Mouse (Mus musculus) kidney, embryonic 15.5 days (tissue): ENCODE measurements around the gene Rai1. TPM values are rescaled to one million over a fixed set of nuclear protein-coding genes. Genes with fewer than 3 reads are reported as not detected.

Experiments used
- ATAC-seq: fragments of 200-750 bp; cut with Nextera tagmentation; replicated peaks from 2 replicates; pipeline ENCODE4 v1.8.0; 2017; ENCODE audit warnings: moderate TSS enrichment; ENCODE audit not compliant: low FRiP score
- H3K27ac ChIP-seq: fragments of 300-500 bp; sonication (generic); 2 replicates; pipeline ENCODE4 v1.5.1; 2015; ENCODE audit warnings: mild to moderate bottlenecking, inconsistent platforms
- H3K27me3 ChIP-seq: fragments of 300-500 bp; sonication (generic); 2 replicates; pipeline ENCODE4 v1.6.1; 2015; ENCODE audit warnings: inconsistent platforms
- H3K36me3 ChIP-seq: fragments of 300-500 bp; sonication (generic); 2 replicates; pipeline ENCODE4 v1.6.1; 2015; ENCODE audit warnings: inconsistent platforms
- H3K4me1 ChIP-seq: fragments of 300-500 bp; sonication (generic); 2 replicates; pipeline ENCODE4 v1.6.1; 2015; ENCODE audit warnings: inconsistent platforms
- H3K4me2 ChIP-seq: fragments of 300-500 bp; sonication (generic); 2 replicates; pipeline ENCODE4 v1.6.1; 2015; ENCODE audit warnings: moderate library complexity, mild to moderate bottlenecking, inconsistent platforms
- H3K4me3 ChIP-seq: fragments of 300-500 bp; sonication (generic); replicated peaks from 2 replicates; pipeline ENCODE4 v1.5.1; 2015; ENCODE audit warnings: mild to moderate bottlenecking, inconsistent platforms
- H3K9ac ChIP-seq: fragments of 300-500 bp; sonication (generic); 2 replicates; pipeline ENCODE4 v1.6.1; 2015; ENCODE audit warnings: mild to moderate bottlenecking, inconsistent platforms
- H3K9me3 ChIP-seq: fragments of 300-500 bp; sonication (generic); replicated peaks from 2 replicates; pipeline ENCODE4 v1.6.1; 2016; ENCODE audit warnings: inconsistent platforms
- WGBS: fragments of 180-500 bp; shearing (Covaris S2); methylation state at CpG from one replicate; pipeline ENCODE4 v1.1.7; 2015; ENCODE audit warnings: mixed read lengths; 5-methylcytosine and 5-hydroxymethylcytosine counted together
- polyA plus RNA-seq: library from polyadenylated mRNA; unstranded; fragments of >200 nt; fragmentation: Nextera tagmentation; extraction: Ambion mirVana; gene quantifications from 2 replicates; pipeline ENCODE4 v1.2.1, GENCODE M21; 2015

Rai1 gene
- polyA plus RNA-seq, 1 experiment from 2014 or later, result 23.4 TPM

DNA sequence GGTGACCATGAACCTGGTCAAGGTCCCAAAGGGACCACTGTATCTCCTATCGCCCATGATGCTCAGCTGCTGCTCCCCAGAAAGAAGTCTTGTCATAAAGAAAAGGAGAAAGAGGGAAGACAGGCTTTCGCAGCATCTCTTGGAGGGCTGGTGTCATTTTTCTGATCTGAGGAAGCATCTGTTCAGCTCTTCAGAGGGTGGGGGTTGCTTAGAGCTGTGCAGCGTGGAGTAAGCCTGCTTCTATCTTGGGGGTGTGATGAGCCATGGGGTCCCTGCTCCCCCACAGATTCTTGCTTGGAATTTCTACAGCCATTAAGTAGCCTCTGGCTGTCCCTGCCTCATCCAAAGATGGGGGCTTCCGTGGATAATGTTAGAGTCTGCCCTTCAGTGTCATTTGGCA is 53.5 kb downstream of the Rai1 start:
- Histone ChIP-seq H3K4me2 (no peak overlapping the region), H3K4me1 (peaks cover 31% of the 10 kb centered on the region), H3K27me3 (no peaks in the 10 kb centered on the region), H3K9ac (no peak overlapping the region), H3K27ac (no peak overlapping the region), H3K36me3 (peaks cover 31% of the 10 kb centered on the region), H3K9me3 (no peaks in the 10 kb centered on the region), H3K4me3 (no peak overlapping the region)
- ATAC-seq, result no peak
- 71% methylated on average over 4 of the region's 4 CpGs for WGBS

- Histone ChIP-seq H3K4me2 (no peak overlapping the region), H3K9me3 (no peaks in the 10 kb centered on the region), H3K27me3 (no peaks in the 10 kb centered on the region), H3K9ac (no peak overlapping the region), H3K4me3 (no peak overlapping the region), H3K36me3 (peaks cover 25% of the 10 kb centered on the region), H3K27ac (no peak overlapping the region), H3K4me1 (peaks cover 48% of the 10 kb centered on the region)
- 90% methylated on average over 5 of the region's 5 CpGs for WGBS
- ATAC-seq, result no peak
Measured at GRCm38 (mm10) chr11:60159955-60160354, 55.1 kb downstream of the Rai1 start.

GRCm38 (mm10) chr11:60160454-60161114 is 55.8 kb downstream of the Rai1 start:
- no peaks in the 10 kb centered on the region for H3K9me3 ChIP-seq
- H3K27me3 ChIP-seq, result no peaks in the 10 kb centered on the region
- peaks cover 51% of the 10 kb centered on the region for H3K4me1 ChIP-seq
- peaks cover 25% of the 10 kb centered on the region for H3K36me3 ChIP-seq
- no peak overlapping the region for H3K9ac ChIP-seq
- H3K4me3 ChIP-seq, result no peak overlapping the region
- H3K4me2 ChIP-seq, result no peak overlapping the region
- ATAC-seq, result no peak
- no peak overlapping the region for H3K27ac ChIP-seq
- 55% methylated on average over 3 of the region's 3 CpGs for WGBS

- no peak overlapping the region for H3K4me2 ChIP-seq
- peaks cover 58% of the 10 kb centered on the region for H3K4me1 ChIP-seq
- no peaks in the 10 kb centered on the region for H3K9me3 ChIP-seq
- WGBS, result 68% methylated on average over 9 of the region's 9 CpGs
- no peaks in the 10 kb centered on the region for H3K27me3 ChIP-seq
- H3K36me3 ChIP-seq, result peaks cover 25% of the 10 kb centered on the region
- no peak for ATAC-seq
- no peak overlapping the region for H3K27ac ChIP-seq
- H3K4me3 ChIP-seq, result no peak overlapping the region
- H3K9ac ChIP-seq, result no peak overlapping the region
Measured at GRCm38 (mm10) chr11:60161146-60161874, 56.5 kb downstream of the Rai1 start.

- H3K9me3 ChIP-seq, result no peaks in the 10 kb centered on the region
- H3K9ac ChIP-seq, result no peak overlapping the region
- no peak for ATAC-seq
- no peak overlapping the region for H3K27ac ChIP-seq
- peaks cover 19% of the 10 kb centered on the region for H3K36me3 ChIP-seq
- WGBS, result 76% methylated on average over 1 of the region's 1 CpGs
- peaks cover 65% of the 10 kb centered on the region for H3K4me1 ChIP-seq
- H3K4me3 ChIP-seq, result no peak overlapping the region
- H3K4me2 ChIP-seq, result no peak overlapping the region
- no peaks in the 10 kb centered on the region for H3K27me3 ChIP-seq
Measured at GRCm38 (mm10) chr11:60162547-60162946, 57.7 kb downstream of the Rai1 start.

GRCm38 (mm10) chr11:60163362-60163761 is 58.5 kb downstream of the Rai1 start:
- Histone ChIP-seq H3K9ac (no peak overlapping the region), H3K4me3 (no peak overlapping the region), H3K27ac (no peak overlapping the region), H3K4me2 (no peak overlapping the region), H3K27me3 (no peaks in the 10 kb centered on the region), H3K4me1 (peaks cover 73% of the 10 kb centered on the region), H3K36me3 (peaks cover 19% of the 10 kb centered on the region), H3K9me3 (no peaks in the 10 kb centered on the region)
- no peak for ATAC-seq
- WGBS, result 86% methylated on average over 4 of the region's 4 CpGs

- no peaks in the 10 kb centered on the region for H3K9me3 ChIP-seq
- H3K27me3 ChIP-seq, result no peaks in the 10 kb centered on the region
- 60% methylated on average over 6 of the region's 6 CpGs for WGBS
- ATAC-seq, result 0 out of 2 replicates have a peak, but pooled peaks have one; percentile 53
- H3K4me3 ChIP-seq, result no peak overlapping the region
- H3K4me1 ChIP-seq, result peaks cover 80% of the 10 kb centered on the region
- peaks cover 12% of the 10 kb centered on the region for H3K36me3 ChIP-seq
- no peak overlapping the region for H3K9ac ChIP-seq
- peak overlapping the region; percentile 66 for H3K27ac ChIP-seq
- no peak overlapping the region for H3K4me2 ChIP-seq
Measured at GRCm38 (mm10) chr11:60164450-60164849, 59.6 kb downstream of the Rai1 start.

GRCm38 (mm10) chr11:60165076-60165475 is 60.3 kb downstream of the Rai1 start:
- peaks cover 12% of the 10 kb centered on the region; the same call in 1 of the 2 replicates for H3K36me3 ChIP-seq
- H3K4me3 ChIP-seq, result no peak overlapping the region
- no peak overlapping the region for H3K9ac ChIP-seq
- 17% methylated on average over 5 of the region's 5 CpGs for WGBS
- peaks cover 80% of the 10 kb centered on the region for H3K4me1 ChIP-seq
- H3K9me3 ChIP-seq, result no peaks in the 10 kb centered on the region
- H3K27ac ChIP-seq, result peak overlapping the region; percentile 66; the same call in 1 of the 2 replicates
- no peaks in the 10 kb centered on the region for H3K27me3 ChIP-seq
- no peak overlapping the region for H3K4me2 ChIP-seq
- ATAC-seq, result peak; percentile 49; the same call in 1 of the 2 replicates

DNA sequence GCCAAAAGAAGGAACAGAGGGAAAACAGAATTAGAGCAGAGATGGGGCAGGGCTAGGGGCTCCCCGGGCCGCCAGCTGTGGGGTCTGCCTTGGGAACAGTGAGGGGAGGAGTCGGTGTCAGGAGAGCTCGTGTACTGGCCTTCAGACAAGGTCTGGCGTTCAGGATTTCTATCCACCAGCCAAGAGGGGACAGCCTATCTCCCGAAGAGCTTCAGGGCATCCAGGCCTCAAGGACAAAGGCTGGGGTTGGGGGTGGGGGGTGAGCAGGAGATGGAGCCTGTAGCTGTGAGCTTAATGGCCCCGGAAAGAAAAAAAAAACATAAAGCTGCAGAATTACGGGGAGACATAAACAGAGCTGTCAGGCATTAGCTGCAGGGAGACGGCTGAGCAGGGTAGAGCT is 64.0 kb downstream of the Rai1 start:
- WGBS, result 15% methylated on average over 9 of the region's 9 CpGs
- Histone ChIP-seq H3K27me3 (no peaks in the 10 kb centered on the region), H3K4me2 (no peak overlapping the region), H3K9ac (0 out of 2 replicates have a peak overlapping the region, but pooled peaks have one; percentile 10), H3K36me3 (0 out of 2 replicates have a peak, but pooled peaks cover 9% of the 10 kb centered on the region), H3K27ac (peak overlapping the region; percentile 19; the same call in 1 of the 2 replicates), H3K9me3 (no peaks in the 10 kb centered on the region), H3K4me3 (no peak overlapping the region), H3K4me1 (peaks cover 74% of the 10 kb centered on the region)
- no peak for ATAC-seq

DNA sequence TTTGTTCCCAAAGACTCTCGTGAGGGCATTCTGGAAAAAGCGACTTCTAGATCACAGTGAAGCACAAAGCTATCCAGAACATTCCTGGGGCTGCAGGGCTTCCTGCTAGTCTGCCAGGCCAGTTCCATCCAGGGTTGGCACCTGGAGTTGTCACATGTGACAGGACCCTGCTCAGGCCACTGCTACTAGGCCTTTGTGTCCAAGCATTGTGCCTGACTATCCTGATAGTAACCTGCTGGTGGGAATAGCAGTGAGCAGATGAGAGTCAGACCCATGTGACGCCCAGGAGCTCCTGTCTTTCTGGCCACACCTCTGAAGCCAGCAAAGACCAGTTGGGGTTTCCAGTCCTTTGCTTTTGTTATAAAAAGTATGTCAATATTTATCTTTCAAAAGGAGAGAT is 67.3 kb downstream of the Rai1 start:
- Histone ChIP-seq H3K36me3 (0 out of 2 replicates have a peak, but pooled peaks cover 9% of the 10 kb centered on the region), H3K4me1 (peaks cover 81% of the 10 kb centered on the region), H3K4me2 (no peak overlapping the region), H3K9ac (no peak overlapping the region), H3K9me3 (no peaks in the 10 kb centered on the region), H3K4me3 (no peak overlapping the region), H3K27ac (no peak overlapping the region), H3K27me3 (no peaks in the 10 kb centered on the region)
- WGBS, result 82% methylated on average over 3 of the region's 3 CpGs
- ATAC-seq, result no peak

DNA sequence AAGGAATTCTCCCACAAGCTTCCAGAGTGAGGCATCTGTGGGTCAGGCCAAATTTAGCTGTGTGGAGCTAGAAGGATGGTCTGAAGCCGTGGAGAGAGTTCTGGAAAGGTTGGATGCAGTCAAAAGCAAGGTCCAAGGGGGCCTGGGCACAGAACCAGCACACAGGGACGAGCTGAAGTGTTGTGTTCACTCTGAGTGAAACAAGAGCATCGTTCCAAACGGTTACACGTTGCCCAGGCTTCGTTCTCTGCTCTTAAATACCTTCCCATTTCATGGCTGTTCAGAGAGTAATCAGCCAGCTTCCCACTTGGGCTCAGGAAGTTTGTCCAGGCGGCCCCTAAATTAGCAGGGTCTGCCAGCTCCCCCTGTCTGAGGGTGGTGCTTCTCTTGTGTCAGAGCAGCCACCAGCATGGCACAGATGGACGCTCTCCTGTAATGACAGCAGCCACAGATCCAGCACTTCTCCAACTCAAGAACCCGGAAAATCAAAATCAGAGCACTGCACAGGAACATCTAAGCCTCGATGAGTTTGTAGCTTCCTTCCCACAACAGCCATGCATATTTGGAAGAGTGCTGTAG is 68.9 kb downstream of the Rai1 start:
- Histone ChIP-seq H3K27me3 (no peaks in the 10 kb centered on the region), H3K27ac (0 out of 2 replicates have a peak overlapping the region, but pooled peaks have one; percentile 1), H3K36me3 (0 out of 2 replicates have a peak, but pooled peaks cover 9% of the 10 kb centered on the region), H3K4me3 (no peak overlapping the region), H3K4me2 (no peak overlapping the region), H3K9ac (no peak overlapping the region), H3K9me3 (no peaks in the 10 kb centered on the region), H3K4me1 (peaks cover 81% of the 10 kb centered on the region)
- no peak for ATAC-seq
- 47% methylated on average over 10 of the region's 10 CpGs for WGBS
